Mouse (Mus musculus) liver, embryonic 15.5 days (tissue): Measurements from ENCODE around the gene Iapp. TPM values are rescaled to one million over a fixed set of nuclear protein-coding genes. Genes with fewer than 3 reads are reported as not detected.
"Not testable (repeated sequence)": the region's sequence is repeated elsewhere in the genome, so short reads cannot be mapped to it uniquely, and the experiment has no call there.

Source experiments
- ATAC-seq: fragments of 200-750 bp; cut with Nextera tagmentation; 2 replicates; pipeline ENCODE4 v1.8.0; 2017; ENCODE audit warnings: moderate number of reproducible peaks, mild to moderate bottlenecking, moderate library complexity; ENCODE audit not compliant: insufficient read depth
- H3K27ac ChIP-seq: fragments of 300-500 bp; sonication (generic); replicated peaks from 2 replicates; pipeline ENCODE4 v1.5.1; 2015; ENCODE audit warnings: mild to moderate bottlenecking, inconsistent platforms
- H3K27me3 ChIP-seq: fragments of 300-500 bp; sonication (generic); 2 replicates; pipeline ENCODE4 v1.6.1; 2015; ENCODE audit warnings: mild to moderate bottlenecking, inconsistent platforms
- H3K36me3 ChIP-seq: fragments of 300-500 bp; sonication (generic); replicated peaks from 2 replicates; pipeline ENCODE4 v1.6.1; 2015; ENCODE audit warnings: moderate library complexity, mild to moderate bottlenecking, inconsistent platforms
- H3K4me1 ChIP-seq: fragments of 300-500 bp; sonication (generic); replicated peaks from 2 replicates; pipeline ENCODE4 v1.6.1; 2015; ENCODE audit warnings: inconsistent platforms
- H3K4me2 ChIP-seq: fragments of 300-500 bp; sonication (generic); 2 replicates; pipeline ENCODE4 v1.6.1; 2015; ENCODE audit warnings: moderate library complexity, mild to moderate bottlenecking, inconsistent platforms
- H3K4me3 ChIP-seq: fragments of 300-500 bp; sonication (generic); replicated peaks from 2 replicates; pipeline ENCODE4 v1.5.1; 2015; ENCODE audit warnings: mild to moderate bottlenecking, inconsistent platforms
- H3K9ac ChIP-seq: fragments of 300-500 bp; sonication (generic); 2 replicates; pipeline ENCODE4 v1.6.1; 2015; ENCODE audit warnings: moderate library complexity, mild to moderate bottlenecking, inconsistent platforms
- H3K9me3 ChIP-seq: fragments of 300-500 bp; sonication (generic); replicated peaks from 2 replicates; pipeline ENCODE4 v1.6.1; 2016; ENCODE audit warnings: inconsistent platforms
- WGBS: fragments of 180-500 bp; shearing (Covaris S2); methylation state at CpG from one replicate; pipeline ENCODE4 v1.1.7; 2015; ENCODE audit warnings: mixed read lengths; ENCODE audit not compliant: insufficient replicate concordance; 5-methylcytosine and 5-hydroxymethylcytosine counted together
- polyA plus RNA-seq: library from polyadenylated mRNA; unstranded; fragments of >200 nt; fragmentation: Nextera tagmentation; extraction: Ambion mirVana; gene quantifications from 2 replicates; pipeline ENCODE4 v1.2.1, GENCODE M21; 2015

Gene Iapp
- polyA plus RNA-seq, 1 experiment from 2014 or later = 0.28 TPM

DNA sequence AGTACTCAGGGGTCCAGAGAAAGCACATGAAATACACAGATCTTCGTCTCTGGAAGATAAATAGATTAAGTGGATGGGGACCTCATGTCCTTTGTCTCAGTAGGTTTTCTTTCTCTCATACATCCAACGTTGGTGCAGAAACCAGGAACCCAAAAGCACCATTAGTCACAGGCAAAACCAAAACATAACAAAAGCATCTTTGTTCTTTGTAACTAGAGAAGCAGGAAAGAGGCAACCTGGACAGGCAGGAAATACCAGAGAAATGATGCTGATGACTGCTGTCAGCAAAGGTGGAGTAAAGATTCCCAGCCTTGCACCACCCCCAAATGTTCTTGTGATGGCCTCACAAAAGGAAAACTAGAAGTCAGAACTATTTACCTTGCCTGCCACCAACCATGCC, 41.4 kb downstream of the Iapp start:
- no peak for ATAC-seq
- no peak overlapping the region for H3K9ac ChIP-seq
- H3K9me3 ChIP-seq = no peaks in the 10 kb centered on the region
- 21% methylated on average over 2 of the region's 2 CpGs for WGBS
- H3K4me2 ChIP-seq = no peak overlapping the region
- no peaks in the 10 kb centered on the region for H3K4me1 ChIP-seq
- no peaks in the 10 kb centered on the region for H3K27me3 ChIP-seq
- H3K4me3 ChIP-seq = no peak overlapping the region
- H3K36me3 ChIP-seq = no peaks in the 10 kb centered on the region
- H3K27ac ChIP-seq = no peak overlapping the region

GRCm38 (mm10) chr6:142343561-142343960, 45.3 kb downstream of the Iapp start:
- WGBS = 32% methylated on average over 2 of the region's 2 CpGs
- no peak for ATAC-seq

DNA sequence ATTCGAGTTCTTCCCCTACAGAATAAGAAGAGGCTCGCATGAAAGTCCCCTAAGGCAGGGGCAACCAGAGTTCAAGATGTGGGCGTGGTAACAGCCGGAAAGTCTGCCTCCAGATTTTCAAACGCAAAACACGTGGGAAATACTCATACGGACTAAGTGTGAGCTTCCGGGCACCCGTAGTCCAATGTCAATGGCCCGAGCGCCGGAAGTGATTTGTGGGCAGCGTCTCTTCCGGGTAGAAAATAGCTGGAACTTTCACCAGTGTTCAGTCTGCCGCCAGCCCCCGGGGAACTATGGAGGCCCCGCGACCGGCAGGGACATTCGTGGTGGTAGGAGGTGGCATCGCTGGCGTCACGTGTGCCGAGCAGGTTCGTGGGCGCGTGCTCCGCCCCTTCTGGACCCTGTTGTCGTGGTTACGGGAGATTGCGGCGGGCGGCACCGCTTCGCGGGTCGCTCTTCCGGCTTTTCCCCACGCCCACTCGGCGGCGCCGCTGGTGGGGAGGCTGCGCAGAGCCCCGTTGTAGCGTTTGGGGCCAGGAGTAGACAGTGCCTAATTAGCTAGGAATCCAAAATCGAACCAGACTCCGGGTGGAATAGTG, 47.3 kb downstream of the Iapp start, which contains the start of gene Pyroxd1:
Gene Pyroxd1 (plus strand): TSS at position 215 of the 599 bp plus-strand sequence.
- peaks cover 21% of the 10 kb centered on the region for H3K4me1 ChIP-seq
- under 1% methylated on average over 48 of the region's 48 CpGs for WGBS
- H3K4me2 ChIP-seq = peak within 1 kb of the TSS; percentile 76
- no peaks in the 10 kb centered on the region for H3K9me3 ChIP-seq
- peak within 1 kb of the TSS; percentile 82 for H3K27ac ChIP-seq
- H3K4me3 ChIP-seq = peak within 1 kb of the TSS; percentile 76
- ATAC-seq = peak; percentile 93
- H3K27me3 ChIP-seq = no peaks in the 10 kb centered on the region
- H3K9ac ChIP-seq = peak within 1 kb of the TSS; percentile 52
- peaks cover 9% of the 10 kb centered on the region; the same call in 1 of the 2 replicates for H3K36me3 ChIP-seq

More at GRCm38 (mm10) chr6:142343561-142343960, 45.3 kb downstream of the Iapp start:
- Histone ChIP-seq H3K4me1 (peaks cover 21% of the 10 kb centered on the region), H3K9me3 (no peaks in the 10 kb centered on the region), H3K4me3 (no peak overlapping the region), H3K36me3 (no peaks in the 10 kb centered on the region), H3K27ac (no peak overlapping the region), H3K9ac (no peak overlapping the region), H3K27me3 (no peaks in the 10 kb centered on the region), H3K4me2 (no peak overlapping the region)

DNA sequence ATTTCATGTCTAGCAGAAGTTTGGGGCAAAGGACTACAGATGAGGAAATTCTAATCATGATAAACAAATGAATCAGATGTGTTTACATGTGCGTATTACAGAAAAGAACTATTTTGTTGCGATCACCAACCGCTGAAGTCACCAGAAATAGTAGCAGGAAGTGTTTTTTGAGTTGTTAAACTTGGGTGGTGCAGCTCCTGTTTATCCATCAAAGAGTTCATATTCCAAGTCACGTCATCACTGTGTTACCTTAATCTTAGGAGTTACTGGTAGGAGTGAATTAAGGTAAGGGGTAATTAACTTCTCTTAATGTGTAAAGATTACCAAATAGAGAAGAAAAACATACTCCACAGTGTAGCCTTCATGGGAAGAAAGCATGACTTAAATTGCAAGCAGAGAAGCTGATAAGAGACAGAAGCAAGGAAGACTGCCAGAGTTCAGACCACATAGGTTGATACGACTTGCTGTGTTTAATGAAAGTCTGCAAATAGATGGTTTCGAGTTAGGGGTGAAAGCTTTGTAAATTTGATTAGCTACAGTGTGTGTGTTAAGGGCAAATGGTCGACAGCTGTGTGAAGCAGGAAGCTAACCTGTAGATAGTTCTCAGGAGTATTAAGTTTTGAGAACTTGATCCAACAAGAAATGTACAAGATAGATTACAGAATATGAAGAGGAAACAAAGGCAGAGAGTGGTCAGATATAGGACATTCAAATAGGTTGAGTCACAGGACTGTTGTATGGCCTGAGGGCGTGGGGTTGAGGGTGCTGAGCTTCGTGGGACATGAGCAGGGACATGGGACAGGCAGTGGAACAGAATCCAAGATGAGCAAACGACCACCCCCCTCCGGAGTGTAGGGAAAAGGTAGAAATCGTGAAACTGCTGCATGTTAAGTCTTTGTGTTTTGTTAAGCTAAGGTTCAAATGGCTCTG, 48.2 kb downstream of the Iapp start:
- Histone ChIP-seq H3K9ac (peak overlapping the region; percentile 52; the same call in 1 of the 2 replicates), H3K4me1 (peaks cover 21% of the 10 kb centered on the region), H3K4me2 (peak overlapping the region; percentile 76), H3K9me3 (no peaks in the 10 kb centered on the region), H3K27me3 (no peaks in the 10 kb centered on the region), H3K4me3 (peak overlapping the region; percentile 76), H3K36me3 (peaks cover 17% of the 10 kb centered on the region), H3K27ac (peak overlapping the region; percentile 82)
- ATAC-seq = no peak; the same call in 1 of the 2 replicates
- WGBS = 35% methylated on average over 12 of the region's 12 CpGs

- peak; percentile 24 for ATAC-seq
- H3K36me3 ChIP-seq = peaks cover 26% of the 10 kb centered on the region
- no peak overlapping the region for H3K9ac ChIP-seq
- H3K4me3 ChIP-seq = no peak overlapping the region
- no peaks in the 10 kb centered on the region for H3K9me3 ChIP-seq
- H3K27ac ChIP-seq = 0 out of 2 replicates have a peak overlapping the region, but pooled peaks have one; percentile 82
- no peaks in the 10 kb centered on the region for H3K27me3 ChIP-seq
- WGBS = 66% methylated on average over 11 of the region's 11 CpGs
- H3K4me2 ChIP-seq = no peak overlapping the region
- H3K4me1 ChIP-seq = peaks cover 32% of the 10 kb centered on the region
Observed at GRCm38 (mm10) chr6:142347431-142348385, 49.5 kb downstream of the Iapp start.

DNA sequence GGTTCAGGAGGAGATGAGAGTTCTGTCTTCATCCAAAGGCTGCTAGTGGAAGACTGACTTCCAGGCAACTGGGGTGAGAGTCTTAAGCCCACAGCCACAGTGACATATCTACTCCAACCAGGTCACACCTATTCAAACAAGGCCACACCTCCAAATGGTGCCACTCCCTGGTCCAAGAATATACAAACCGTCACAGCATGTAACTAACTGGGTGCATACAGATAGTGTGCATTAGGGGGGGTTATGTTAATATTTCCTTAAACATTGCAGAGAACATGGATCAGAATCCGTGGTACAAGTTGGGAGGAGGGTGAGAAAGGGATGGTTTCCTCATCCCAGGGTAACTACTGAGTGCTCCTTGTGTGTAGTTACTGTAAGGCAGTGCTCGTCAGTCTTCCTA, 53.9 kb downstream of the Iapp start:
- H3K4me3 ChIP-seq, H3K9ac ChIP-seq, H3K27me3 ChIP-seq, H3K4me2 ChIP-seq, H3K27ac ChIP-seq, H3K9me3 ChIP-seq: not testable (repeated sequence)
- peak; percentile 27; the same call in 1 of the 2 replicates for ATAC-seq
- H3K4me1 ChIP-seq = peaks cover 15% of the 10 kb centered on the region
- peaks cover 48% of the 10 kb centered on the region for H3K36me3 ChIP-seq
- whole genome bisulfite sequencing = 55% methylated on average over 3 of the region's 3 CpGs

Other genes starting within 250 kb of the Iapp start
- gene Slco1a6, start 89.9 kb upstream of the Iapp start, polyA plus RNA-seq = not detected in 2 replicates
- gene Slco1a5, start 24.6 kb downstream of the Iapp start, polyA plus RNA-seq = not detected in 2 replicates
- gene Pyroxd1, start 47.2 kb downstream of the Iapp start, polyA plus RNA-seq = 4.9 and 5.9 TPM in 2 replicates
- gene Recql, start 88.7 kb downstream of the Iapp start, polyA plus RNA-seq = 12.6 and 14.2 TPM in 2 replicates
- gene Golt1b, start 88.8 kb downstream of the Iapp start, polyA plus RNA-seq = 30.9 and 32.1 TPM in 2 replicates
- 0.09 and 0.13 TPM in 2 replicates for gene Spx, start 115.0 kb downstream of the Iapp start, polyA plus RNA-seq
- 49.8 and 58.9 TPM in 2 replicates for gene Gys2, start 174.7 kb downstream of the Iapp start, polyA plus RNA-seq
- gene Ldhb, start 209.5 kb downstream of the Iapp start, polyA plus RNA-seq = 19.5 and 19.7 TPM in 2 replicates